Mouse (Mus musculus): ENCODE measurements at regions not wholly inside any gene's neighbourhood (a gene's known extent, or its start where the extent isn't known, plus 50 kb on each side); places are given as distances from the start of the nearest gene placed in this dataset.
A peak's percentile ranks its signal among the peaks of the same experiment; 100 is the strongest.

DNA sequence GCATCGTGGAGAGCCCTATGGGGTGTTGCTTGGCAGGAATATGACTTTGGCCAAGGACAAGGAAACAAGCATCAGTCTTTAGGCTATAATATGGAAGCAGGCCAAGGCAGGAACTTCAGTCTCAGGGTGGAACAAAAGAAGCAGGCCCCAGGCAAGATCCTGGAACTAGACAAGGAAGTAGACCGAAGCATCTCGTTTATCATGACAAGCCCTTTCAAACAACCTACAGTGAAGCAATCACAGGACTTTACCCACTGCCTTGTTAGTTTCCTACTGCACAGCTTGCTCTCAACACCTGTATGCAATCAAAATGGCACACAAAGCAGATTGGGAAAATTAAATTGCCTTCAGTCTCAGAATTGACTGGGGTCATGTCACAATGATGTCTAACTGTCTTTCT lies 163.2 kb upstream of the Gulp1 start:
- DNase-seq: no peak

DNA sequence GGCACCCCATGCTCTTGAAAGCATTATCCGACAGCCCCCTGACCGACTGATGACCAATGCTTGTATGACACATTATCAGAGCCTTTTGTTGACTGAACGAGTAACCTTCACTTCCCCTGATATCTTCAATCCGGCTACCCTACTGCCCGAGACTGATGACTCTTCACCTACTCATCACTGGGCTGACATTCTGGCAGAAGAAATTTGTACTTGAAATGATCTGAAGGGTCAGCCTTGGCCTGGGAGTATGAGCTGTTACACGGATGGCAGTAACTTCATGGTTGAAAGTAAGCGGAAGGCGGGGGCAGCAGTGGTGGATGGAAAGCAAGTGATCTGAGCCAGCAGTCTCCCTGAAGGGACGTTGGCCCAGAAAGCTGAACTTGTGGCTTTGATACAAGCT lies 159.2 kb upstream of the Gulp1 start:
- peak; percentile 27 for DNase-seq

DNA sequence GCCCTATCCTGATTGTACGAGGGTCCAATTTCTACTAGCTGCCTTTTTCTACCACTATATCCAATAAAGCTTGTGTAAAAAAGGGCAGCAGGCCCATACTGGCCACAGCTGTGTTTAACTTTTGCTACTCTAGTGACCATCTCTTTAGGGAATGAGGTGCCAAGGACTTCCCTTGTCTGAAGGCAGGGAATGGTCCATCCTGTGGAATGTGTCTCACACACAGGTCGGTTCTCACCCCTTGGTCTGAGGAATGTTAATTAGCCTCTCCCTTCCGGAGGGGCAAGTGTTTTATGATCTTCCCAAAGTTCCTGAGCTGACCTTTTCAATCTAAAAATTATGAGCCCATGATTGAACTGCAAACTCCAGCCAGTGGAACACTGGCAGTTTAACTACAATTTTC lies 155.8 kb upstream of the Gulp1 start:
- DNase-seq: no peak

DNA sequence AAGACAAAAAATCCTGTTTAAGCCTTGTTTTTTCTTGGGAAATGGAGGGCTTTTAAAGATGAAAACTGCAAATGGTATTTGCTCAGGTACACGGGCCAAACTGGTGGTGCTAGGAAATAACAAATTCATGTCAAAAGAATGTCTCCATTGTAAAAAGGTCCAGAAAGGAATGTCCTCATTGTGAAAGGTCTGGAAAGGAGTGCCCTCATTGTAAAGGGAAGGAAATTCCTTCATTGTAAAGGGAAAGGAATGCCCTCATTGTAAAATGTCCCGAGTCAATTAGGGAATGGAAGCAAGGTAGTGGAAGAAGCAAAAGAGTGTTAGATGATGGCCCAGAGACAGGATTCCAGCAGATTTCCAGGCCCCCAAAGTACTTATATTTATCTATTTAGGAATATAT lies 153.2 kb upstream of the Gulp1 start:
- no peak for DNase-seq

DNA sequence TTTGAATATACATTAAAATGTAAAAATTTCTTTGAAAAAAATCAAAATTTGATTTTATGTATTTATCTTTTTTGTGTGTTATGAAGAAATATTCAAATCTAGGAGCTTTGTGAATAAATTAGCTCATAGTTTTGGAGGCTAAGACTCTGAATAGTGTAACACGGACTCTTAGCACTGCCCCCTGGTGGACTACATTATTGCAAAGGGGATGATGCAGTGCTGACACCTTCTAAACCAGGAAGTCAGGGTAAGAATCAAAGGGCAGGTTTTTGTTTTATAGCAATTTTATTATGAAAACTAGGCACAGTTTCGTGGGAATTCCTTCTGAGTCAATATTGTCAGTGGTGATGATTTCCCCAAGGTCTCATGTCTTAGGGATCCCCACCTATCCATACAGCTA lies 113.5 kb upstream of the Gulp1 start:
- no peak for DNase-seq
